Mouse (Mus musculus) forebrain, embryonic 12.5 days (tissue): ENCODE results near the gene Zranb3. TPM values are rescaled to one million over a fixed set of nuclear protein-coding genes. Genes with fewer than 3 reads are reported as not detected.

Source experiments
- ATAC-seq: fragments of 200-750 bp; cut with Nextera tagmentation; 2 replicates; pipeline ENCODE4 v1.8.0; 2017; ENCODE audit warnings: moderate TSS enrichment; ENCODE audit not compliant: low FRiP score
- H3K27ac ChIP-seq: fragments of 300-500 bp; sonication (generic); 2 replicates; pipeline ENCODE4 v1.5.1; 2016; ENCODE audit warnings: mild to moderate bottlenecking
- H3K27me3 ChIP-seq: fragments of 300-500 bp; sonication (generic); 2 replicates; pipeline ENCODE4 v1.6.1; 2016; ENCODE audit warnings: mild to moderate bottlenecking
- H3K36me3 ChIP-seq: fragments of 300-500 bp; sonication (generic); replicated peaks from 2 replicates; pipeline ENCODE4 v1.6.1; 2016; ENCODE audit warnings: mild to moderate bottlenecking
- H3K4me1 ChIP-seq: fragments of 300-500 bp; sonication (generic); 2 replicates; pipeline ENCODE4 v1.6.1; 2016
- H3K4me2 ChIP-seq: fragments of 300-500 bp; sonication (generic); 2 replicates; pipeline ENCODE4 v1.6.1; 2016; ENCODE audit warnings: mild to moderate bottlenecking, moderate library complexity
- H3K4me3 ChIP-seq: fragments of 300-500 bp; sonication (generic); replicated peaks from 2 replicates; pipeline ENCODE4 v1.5.1; 2016; ENCODE audit warnings: mild to moderate bottlenecking
- H3K9ac ChIP-seq: fragments of 300-500 bp; sonication (generic); 2 replicates; pipeline ENCODE4 v1.6.1; 2016; ENCODE audit warnings: mild to moderate bottlenecking
- H3K9me3 ChIP-seq: fragments of 300-500 bp; sonication (generic); 2 replicates; pipeline ENCODE4 v1.6.1; 2016
- WGBS: fragments of 180-500 bp; shearing (Covaris S2); methylation state at CpG from one replicate; pipeline ENCODE4 v1.1.7; 2016; 5-methylcytosine and 5-hydroxymethylcytosine counted together
- polyA plus RNA-seq: library from polyadenylated mRNA; unstranded; fragments of >200 nt; fragmentation: Nextera tagmentation; extraction: Ambion mirVana; gene quantifications from 2 replicates; pipeline ENCODE4 v1.2.1, GENCODE M21; 2016

Gene Zranb3
- polyA plus RNA-seq, 1 experiment from 2014 or later = 15.1 TPM

DNA sequence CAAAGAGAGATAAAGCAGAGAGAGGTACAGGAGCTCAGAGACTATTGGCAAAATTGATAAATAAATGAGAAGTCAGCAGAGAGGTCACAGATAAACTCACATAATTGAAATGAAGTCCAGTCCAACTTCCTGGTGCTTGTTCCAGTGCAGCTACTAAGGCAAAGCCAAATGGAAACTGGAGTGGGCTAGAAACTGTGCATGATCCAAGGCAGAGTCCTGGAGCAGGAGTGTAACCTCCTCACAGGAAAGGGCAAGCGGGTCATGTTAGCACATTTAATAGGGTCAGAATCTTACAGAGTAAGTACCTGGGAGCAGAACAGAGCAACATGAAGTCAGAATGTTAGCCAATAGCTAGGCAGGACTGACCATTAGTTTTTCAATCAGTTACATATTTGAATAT lies 24.2 kb downstream of the Zranb3 start:
- no peak overlapping the region for H3K9ac ChIP-seq
- no peak overlapping the region for H3K4me3 ChIP-seq
- WGBS = 97% methylated on average over 1 of the region's 1 CpGs
- no peaks in the 10 kb centered on the region for H3K9me3 ChIP-seq
- H3K27me3 ChIP-seq = no peaks in the 10 kb centered on the region
- no peak overlapping the region for H3K27ac ChIP-seq
- H3K4me2 ChIP-seq = no peak overlapping the region
- no peak for ATAC-seq
- peaks cover 6% of the 10 kb centered on the region; the same call in 1 of the 2 replicates for H3K36me3 ChIP-seq
- H3K4me1 ChIP-seq = peaks cover 7% of the 10 kb centered on the region

DNA sequence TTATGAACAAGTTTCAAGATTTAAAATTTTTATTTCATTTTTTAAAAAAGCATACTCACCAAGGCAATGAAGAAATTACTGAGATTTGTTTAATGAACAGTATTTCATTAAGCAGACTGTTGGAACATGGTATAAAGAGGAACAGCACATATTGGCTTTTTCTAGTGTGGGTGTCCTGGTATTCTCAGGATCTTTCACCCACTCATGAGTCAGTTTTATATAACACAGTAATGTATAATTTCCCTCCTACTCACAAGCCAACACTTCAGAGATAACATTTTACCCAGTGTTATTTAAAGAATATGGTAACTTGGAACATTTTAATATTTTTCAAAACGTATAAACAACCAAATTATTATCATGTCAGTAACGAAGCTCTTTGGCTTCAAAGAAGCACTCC lies 25.1 kb downstream of the Zranb3 start:
- no peak overlapping the region for H3K9ac ChIP-seq
- ATAC-seq = no peak
- H3K9me3 ChIP-seq = no peaks in the 10 kb centered on the region
- H3K4me2 ChIP-seq = no peak overlapping the region
- H3K36me3 ChIP-seq = peaks cover 6% of the 10 kb centered on the region; the same call in 1 of the 2 replicates
- H3K27ac ChIP-seq = no peak overlapping the region
- peaks cover 4% of the 10 kb centered on the region for H3K4me1 ChIP-seq
- 94% methylated on average over 2 of the region's 2 CpGs for WGBS
- no peaks in the 10 kb centered on the region for H3K27me3 ChIP-seq
- no peak overlapping the region for H3K4me3 ChIP-seq

DNA sequence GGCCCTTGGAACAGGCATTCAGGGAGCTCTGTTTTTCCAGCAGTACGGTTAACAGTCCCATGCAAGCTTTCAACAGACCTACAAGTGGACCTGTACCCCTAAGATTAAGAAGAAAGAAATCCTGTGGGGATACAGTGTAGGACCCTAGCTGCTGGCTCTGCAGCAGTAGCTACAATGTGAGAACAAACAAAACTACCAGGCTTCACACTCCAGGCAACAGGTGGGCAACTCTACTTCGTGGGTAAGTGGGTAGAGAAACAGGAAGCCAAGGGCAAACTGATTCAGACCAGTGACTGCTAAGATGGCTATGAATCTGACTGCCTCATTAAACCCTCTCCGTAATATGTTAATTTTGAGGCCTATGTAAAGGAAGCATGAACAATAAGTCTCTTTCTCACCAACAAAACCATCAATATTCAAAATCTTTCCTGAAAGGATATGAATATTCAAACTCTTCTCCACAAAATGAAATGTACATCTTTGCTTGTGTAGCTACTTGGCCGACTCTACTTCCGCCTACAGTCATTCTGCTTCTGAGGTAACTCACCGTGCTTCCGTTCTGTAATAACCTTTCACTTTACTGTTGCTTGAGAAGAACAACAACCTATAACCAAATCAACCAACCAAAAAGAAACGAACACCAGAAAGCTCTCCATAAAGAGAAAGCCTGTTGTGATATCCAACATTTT lies 25.9 kb downstream of the Zranb3 start:
- Histone ChIP-seq H3K4me2 (no peak overlapping the region), H3K27me3 (no peaks in the 10 kb centered on the region), H3K4me3 (no peak overlapping the region), H3K9me3 (no peaks in the 10 kb centered on the region), H3K4me1 (peaks cover 3% of the 10 kb centered on the region; the same call in 1 of the 2 replicates), H3K36me3 (peaks cover 6% of the 10 kb centered on the region; the same call in 1 of the 2 replicates), H3K9ac (no peak overlapping the region), H3K27ac (no peak overlapping the region)
- ATAC-seq = no peak
- WGBS = 74% methylated on average over 8 of the region's 8 CpGs

DNA sequence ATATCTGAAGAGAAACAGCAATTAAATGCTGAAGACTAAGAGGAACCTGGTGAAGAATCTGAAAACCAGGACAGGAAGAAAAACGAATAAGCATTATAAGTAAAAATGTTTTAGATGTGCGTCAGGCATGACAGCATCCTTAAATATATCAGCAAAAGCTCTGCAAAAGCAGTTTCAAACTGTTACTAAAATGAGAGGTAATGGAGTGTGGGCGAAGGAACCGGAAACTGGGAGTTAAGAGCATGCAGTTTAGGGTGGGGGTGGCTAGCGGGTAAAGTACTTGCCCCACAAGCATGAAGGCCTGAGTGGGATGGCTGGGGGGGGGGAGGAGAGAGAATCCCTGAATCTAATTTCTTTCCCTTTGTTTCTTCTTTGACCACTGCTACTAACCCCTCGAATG lies 29.8 kb downstream of the Zranb3 start:
- no peak for ATAC-seq
- peaks cover 3% of the 10 kb centered on the region; the same call in 1 of the 2 replicates for H3K4me1 ChIP-seq
- no peaks in the 10 kb centered on the region for H3K9me3 ChIP-seq
- no peak overlapping the region for H3K4me3 ChIP-seq
- no peak overlapping the region for H3K4me2 ChIP-seq
- no peaks in the 10 kb centered on the region for H3K27me3 ChIP-seq
- peaks cover 6% of the 10 kb centered on the region; the same call in 1 of the 2 replicates for H3K36me3 ChIP-seq
- H3K27ac ChIP-seq = no peak overlapping the region
- no peak overlapping the region for H3K9ac ChIP-seq
- 92% methylated on average over 6 of the region's 6 CpGs for WGBS

DNA sequence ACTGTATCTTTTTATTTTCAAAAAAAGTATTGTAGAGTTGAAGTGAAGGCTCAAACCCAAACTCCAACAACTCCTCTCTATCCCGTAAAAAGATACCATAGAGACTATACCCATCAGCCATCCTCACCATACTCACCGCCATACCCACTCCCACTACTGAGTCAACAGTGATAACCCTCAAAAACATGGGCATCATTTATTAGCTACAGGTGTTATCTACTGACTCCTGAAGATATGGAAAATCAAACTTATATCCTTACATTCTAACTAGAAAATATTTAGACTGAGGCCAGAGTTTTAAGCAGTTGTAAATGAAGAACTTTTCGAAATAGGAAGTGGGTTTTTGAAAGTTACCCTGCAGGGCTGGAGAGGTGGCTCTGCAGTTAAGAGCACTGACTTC lies 32.8 kb downstream of the Zranb3 start:
- no peak for ATAC-seq
- no peak overlapping the region for H3K4me3 ChIP-seq

DNA sequence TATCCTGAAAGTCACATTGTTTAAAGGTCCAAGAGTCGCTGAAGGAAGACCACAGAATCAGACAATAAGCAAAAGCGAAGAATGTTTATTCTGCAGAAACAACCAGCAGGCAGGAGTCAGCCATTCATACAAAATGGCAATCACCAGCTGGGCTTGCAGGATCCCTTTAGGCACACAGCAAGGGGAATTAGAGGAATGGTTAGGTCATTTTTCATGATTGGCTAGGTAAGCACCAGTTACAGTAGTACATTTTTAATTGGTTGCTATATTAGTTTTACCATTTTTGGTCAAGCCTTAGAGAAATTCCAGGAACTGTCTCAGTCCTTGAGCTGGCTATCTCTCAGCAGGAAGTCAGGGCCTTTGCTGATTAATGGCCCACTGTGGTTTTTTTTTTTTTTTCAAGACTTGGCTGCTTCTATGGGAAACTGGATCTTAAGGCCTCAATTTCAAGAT lies 33.9 kb downstream of the Zranb3 start:
- Histone ChIP-seq H3K36me3 (peaks cover 6% of the 10 kb centered on the region; the same call in 1 of the 2 replicates), H3K4me2 (no peak overlapping the region), H3K4me3 (no peak overlapping the region), H3K27me3 (no peaks in the 10 kb centered on the region), H3K4me1 (no peaks in the 10 kb centered on the region), H3K9me3 (no peaks in the 10 kb centered on the region), H3K9ac (no peak overlapping the region), H3K27ac (no peak overlapping the region)
- 85% methylated on average over 2 of the region's 2 CpGs for WGBS
- ATAC-seq = no peak

More for the DNA sequence above, 32.8 kb downstream of the Zranb3 start:
- no peaks in the 10 kb centered on the region for H3K4me1 ChIP-seq
- H3K36me3 ChIP-seq = peaks cover 11% of the 10 kb centered on the region; the same call in 1 of the 2 replicates
- 95% methylated on average over 3 of the region's 3 CpGs for WGBS
- no peak overlapping the region for H3K27ac ChIP-seq
- no peaks in the 10 kb centered on the region for H3K27me3 ChIP-seq
- no peaks in the 10 kb centered on the region for H3K9me3 ChIP-seq
- no peak overlapping the region for H3K4me2 ChIP-seq
- H3K9ac ChIP-seq = no peak overlapping the region

DNA sequence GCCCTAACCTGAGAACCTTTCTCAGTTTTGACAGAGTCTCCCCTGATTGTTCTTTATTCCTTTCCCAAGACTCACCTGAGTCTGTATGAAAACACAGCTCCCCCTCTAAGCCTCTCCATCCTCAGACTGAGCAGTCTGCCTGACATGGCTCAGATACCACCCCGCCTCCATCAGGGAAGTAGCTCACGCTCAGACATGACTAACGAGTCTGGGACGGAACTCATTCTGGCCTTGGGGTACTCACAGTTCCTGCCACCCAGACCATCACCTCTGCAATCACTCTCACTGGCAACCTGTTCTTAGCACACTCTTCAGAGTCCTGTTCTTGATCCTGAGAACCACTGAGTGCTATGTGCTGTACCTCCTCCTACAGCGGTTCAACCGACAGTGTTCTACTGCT lies 38.1 kb downstream of the Zranb3 start:
- Histone ChIP-seq H3K9ac (no peak overlapping the region), H3K36me3 (peaks cover 5% of the 10 kb centered on the region; the same call in 1 of the 2 replicates), H3K27ac (no peak overlapping the region), H3K4me2 (no peak overlapping the region), H3K27me3 (no peaks in the 10 kb centered on the region), H3K9me3 (no peaks in the 10 kb centered on the region), H3K4me3 (no peak overlapping the region), H3K4me1 (no peaks in the 10 kb centered on the region)
- 93% methylated on average over 6 of the region's 6 CpGs for WGBS
- no peak for ATAC-seq

DNA sequence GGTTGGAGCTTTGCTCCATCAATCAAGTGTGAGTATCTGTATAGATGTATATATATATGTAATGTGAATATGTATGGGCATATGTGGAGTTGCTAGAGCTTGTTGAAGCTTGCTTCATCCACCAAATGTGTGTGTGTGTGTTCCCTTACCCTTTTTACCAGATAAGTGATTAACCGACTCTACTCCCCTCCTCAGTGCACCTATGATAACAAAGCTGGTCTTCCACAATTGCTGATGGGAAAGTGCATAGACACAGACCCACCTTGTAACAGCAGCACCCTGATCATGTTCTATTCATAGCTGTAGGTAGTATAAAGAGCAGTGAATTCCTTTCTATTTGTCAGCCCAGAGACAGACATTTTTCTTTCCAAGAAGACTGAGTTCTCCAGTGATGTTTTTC lies 40.7 kb downstream of the Zranb3 start:
- Histone ChIP-seq H3K9me3 (no peaks in the 10 kb centered on the region), H3K27ac (no peak overlapping the region), H3K27me3 (no peaks in the 10 kb centered on the region), H3K9ac (no peak overlapping the region), H3K4me3 (no peak overlapping the region), H3K4me2 (no peak overlapping the region), H3K36me3 (peaks cover 7% of the 10 kb centered on the region; the same call in 1 of the 2 replicates), H3K4me1 (no peaks in the 10 kb centered on the region)
- no peak for ATAC-seq
- WGBS = 90% methylated on average over 1 of the region's 1 CpGs

DNA sequence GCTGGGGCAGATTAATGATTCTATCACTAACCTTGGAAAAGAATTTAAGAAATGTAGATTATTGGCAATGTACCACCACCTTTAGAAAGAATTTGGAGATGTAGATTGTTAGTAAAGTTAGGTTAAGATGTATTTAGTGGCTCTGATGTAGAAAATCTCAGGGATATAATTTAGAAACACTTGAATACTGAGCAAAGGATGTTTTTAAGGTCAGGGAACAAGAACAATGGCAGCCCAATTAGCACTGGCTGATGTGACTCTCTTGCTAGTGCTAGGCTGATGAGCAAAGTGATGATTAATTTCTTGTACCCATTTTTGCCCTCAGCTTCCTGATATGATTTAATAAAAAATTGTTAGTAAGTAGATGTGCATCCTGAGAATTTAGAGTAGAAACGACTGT lies 41.4 kb downstream of the Zranb3 start:
- Histone ChIP-seq H3K4me1 (no peaks in the 10 kb centered on the region), H3K4me2 (no peak overlapping the region), H3K9ac (no peak overlapping the region), H3K27ac (no peak overlapping the region), H3K4me3 (no peak overlapping the region), H3K36me3 (0 out of 2 replicates have a peak, but pooled peaks cover 2% of the 10 kb centered on the region), H3K27me3 (no peaks in the 10 kb centered on the region), H3K9me3 (no peaks in the 10 kb centered on the region)
- 78% methylated on average over 1 of the region's 1 CpGs for WGBS
- ATAC-seq = no peak

DNA sequence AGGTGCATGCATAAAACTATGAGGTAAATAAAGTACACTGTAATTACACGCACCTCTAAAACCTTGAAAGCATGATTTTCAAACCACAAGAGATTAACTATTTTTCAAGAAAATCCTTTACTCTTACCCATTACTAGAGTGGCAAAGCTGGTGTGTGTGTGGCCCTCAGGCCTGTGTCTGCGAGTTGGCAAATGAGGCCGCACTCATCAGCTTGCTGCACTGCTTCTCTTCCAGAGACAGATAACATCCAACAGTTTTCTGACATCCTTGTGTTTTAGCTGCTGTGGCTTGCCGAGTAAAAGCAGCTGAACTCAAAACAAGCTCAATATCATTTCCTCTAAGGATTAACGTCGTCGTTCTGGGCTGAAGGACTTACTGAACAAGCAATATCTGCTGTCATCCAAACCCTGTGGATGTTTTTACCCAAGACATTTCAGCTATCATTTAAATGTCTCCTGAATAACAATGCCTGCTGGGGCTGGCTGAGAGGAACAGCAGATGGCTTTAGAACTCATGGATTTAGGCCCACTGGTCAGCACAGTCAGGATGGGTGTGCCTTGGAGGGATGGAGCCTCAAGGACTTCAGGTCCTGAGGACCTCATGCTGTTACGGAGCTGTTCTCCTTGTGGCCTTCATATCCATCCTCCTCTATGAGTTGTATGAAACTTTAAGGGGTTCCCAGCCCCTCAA lies 42.0 kb downstream of the Zranb3 start:
- no peaks in the 10 kb centered on the region for H3K27me3 ChIP-seq
- no peak overlapping the region for H3K4me3 ChIP-seq
- no peaks in the 10 kb centered on the region for H3K4me1 ChIP-seq
- no peaks in the 10 kb centered on the region for H3K9me3 ChIP-seq
- no peak overlapping the region for H3K4me2 ChIP-seq
- WGBS = 63% methylated on average over 8 of the region's 8 CpGs
- ATAC-seq = no peak
- no peak overlapping the region for H3K9ac ChIP-seq
- 0 out of 2 replicates have a peak, but pooled peaks cover 2% of the 10 kb centered on the region for H3K36me3 ChIP-seq
- no peak overlapping the region for H3K27ac ChIP-seq

DNA sequence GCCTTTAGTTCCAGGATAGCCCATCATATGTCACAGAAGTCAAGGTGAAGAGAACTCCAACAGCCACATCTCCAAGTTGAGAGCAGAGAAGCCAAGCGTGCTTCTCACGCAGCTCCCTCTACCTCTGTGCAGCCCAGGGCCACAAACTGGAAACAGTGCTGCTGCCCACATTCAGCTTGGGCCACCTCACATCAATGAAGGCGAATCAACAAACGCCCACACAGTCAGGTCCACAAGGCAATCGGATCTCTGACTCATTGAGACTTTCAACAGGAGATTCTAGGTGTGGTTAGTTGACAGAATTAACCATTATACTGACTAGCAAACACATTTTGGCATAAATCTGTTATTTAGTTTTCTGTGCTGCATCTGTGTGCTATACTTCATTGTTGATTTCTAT lies 44.2 kb downstream of the Zranb3 start:
- no peak for ATAC-seq
- H3K4me2 ChIP-seq = no peak overlapping the region
- WGBS = 95% methylated on average over 5 of the region's 5 CpGs
- H3K4me3 ChIP-seq = no peak overlapping the region
- 0 out of 2 replicates have a peak, but pooled peaks cover 2% of the 10 kb centered on the region for H3K36me3 ChIP-seq
- H3K27ac ChIP-seq = no peak overlapping the region
- no peaks in the 10 kb centered on the region for H3K9me3 ChIP-seq
- no peak overlapping the region for H3K9ac ChIP-seq
- H3K4me1 ChIP-seq = no peaks in the 10 kb centered on the region
- no peaks in the 10 kb centered on the region for H3K27me3 ChIP-seq

DNA sequence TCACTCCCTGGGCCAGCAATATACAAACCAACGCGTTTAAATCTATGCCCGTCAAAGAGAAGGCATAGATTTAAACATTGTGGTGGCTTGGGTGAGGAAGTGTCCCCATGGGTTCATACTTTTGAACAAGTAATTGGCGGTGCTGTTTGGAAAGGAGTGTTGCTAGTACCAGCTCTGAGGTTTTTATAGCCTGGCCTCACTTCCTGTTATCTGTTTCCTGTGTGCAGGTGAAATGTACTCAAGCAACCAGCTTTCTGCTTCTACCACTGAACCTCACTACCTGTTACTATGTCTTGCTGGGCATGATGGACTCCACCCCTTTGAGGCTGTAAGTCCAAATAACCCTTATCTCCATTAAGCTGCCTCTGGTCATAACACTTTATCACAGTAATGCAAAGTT lies 45.6 kb downstream of the Zranb3 start:
- Histone ChIP-seq H3K4me3 (no peak overlapping the region), H3K4me1 (no peaks in the 10 kb centered on the region), H3K9me3 (no peaks in the 10 kb centered on the region), H3K9ac (no peak overlapping the region), H3K4me2 (no peak overlapping the region), H3K27ac (no peak overlapping the region), H3K27me3 (no peaks in the 10 kb centered on the region), H3K36me3 (0 out of 2 replicates have a peak, but pooled peaks cover 2% of the 10 kb centered on the region)
- no peak for ATAC-seq
- 90% methylated on average over 4 of the region's 4 CpGs for WGBS
